Mouse (Mus musculus) B cell, adult 2 months (primary cell): ENCODE data around the gene Crabp2.
"Not testable (repeated sequence)": the region's sequence is repeated elsewhere in the genome, so short reads cannot be mapped to it uniquely, and the experiment has no call there.

Experiments
- DNase-seq, 2 experiments: peaks; one replicate each; pipeline ENCODE4 v3.0.0; 2022

Gene Crabp2

GRCm38 (mm10) chr3:87948378-87949265 is at the start of gene Crabp2:
Crabp2 (plus strand) TSS chr3:87948666.
- peak; percentile 41 for DNase-seq

GRCm38 (mm10) chr3:87899266-87899665 is 49.2 kb upstream of the Crabp2 start:
- DNase-seq: no peak

- DNase-seq: no peak
Measured at GRCm38 (mm10) chr3:87899776-87900175, 48.7 kb upstream of the Crabp2 start.

- no peak for DNase-seq
Measured at GRCm38 (mm10) chr3:87901036-87901624, 47.3 kb upstream of the Crabp2 start.

- not testable (repeated sequence) for DNase-seq
Measured at GRCm38 (mm10) chr3:87901959-87902358, 46.5 kb upstream of the Crabp2 start.

GRCm38 (mm10) chr3:87903821-87904220 is 44.6 kb upstream of the Crabp2 start:
- DNase-seq: no peak

GRCm38 (mm10) chr3:87905880-87906485 is 42.5 kb upstream of the Crabp2 start, which contains the start of gene Hdgf:
Hdgf (plus strand) TSS chr3:87906321.
- DNase-seq: peak; percentile 94

GRCm38 (mm10) chr3:87906601-87906980 is 41.9 kb upstream of the Crabp2 start:
- peak in 1 of 2 experiments; percentile 47 for DNase-seq

GRCm38 (mm10) chr3:87906981-87907857 is 41.2 kb upstream of the Crabp2 start:
- DNase-seq: peak in 1 of 2 experiments; percentile 26

- DNase-seq: no peak
Measured at GRCm38 (mm10) chr3:87907906-87908305, 40.6 kb upstream of the Crabp2 start.

- no peak for DNase-seq
Measured at GRCm38 (mm10) chr3:87909381-87909780, 39.1 kb upstream of the Crabp2 start.

- no peak for DNase-seq
Measured at GRCm38 (mm10) chr3:87909874-87910273, 38.6 kb upstream of the Crabp2 start.

GRCm38 (mm10) chr3:87910573-87911141 is 37.8 kb upstream of the Crabp2 start:
- DNase-seq: peak; percentile 48 to 49

- no peak for DNase-seq
Measured at GRCm38 (mm10) chr3:87913491-87913890, 35.0 kb upstream of the Crabp2 start.

GRCm38 (mm10) chr3:87913891-87914290 is 34.6 kb upstream of the Crabp2 start:
- DNase-seq: no peak

- no peak for DNase-seq
Measured at GRCm38 (mm10) chr3:87916990-87917389, 31.5 kb upstream of the Crabp2 start.

- DNase-seq: no peak
Measured at GRCm38 (mm10) chr3:87918551-87918950, 29.9 kb upstream of the Crabp2 start.

- DNase-seq: peak; percentile 69 to 73
Measured at GRCm38 (mm10) chr3:87919336-87920108, 28.9 kb upstream of the Crabp2 start, which contains the start of gene Mrpl24. Mrpl24 (plus strand) TSS chr3:87919506.

GRCm38 (mm10) chr3:87920270-87920943 is 28.1 kb upstream of the Crabp2 start:
- DNase-seq: no peak

- DNase-seq: no peak
Measured at GRCm38 (mm10) chr3:87924996-87925395, 23.5 kb upstream of the Crabp2 start.

- no peak for DNase-seq
Measured at GRCm38 (mm10) chr3:87927452-87927851, 21.0 kb upstream of the Crabp2 start.
